Mouse (Mus musculus): Measurements from ENCODE around the gene Ak5.

GRCm38 (mm10) chr3:152599679-152600078 lies 68.5 kb downstream of the Ak5 start:
- TF ChIP-seq CTCF (conservative IDR thresholded peaks at IDR 0.05; ENCODE audit: low read length) (no peak), POU5F1 (IDR thresholded peaks at IDR 0.05; ENCODE audit: borderline replicate concordance, low read length) (no peak)
